Mouse (Mus musculus): ENCODE measurements around the gene Tdpoz5. TPM values are rescaled to one million over a fixed set of nuclear protein-coding genes. Genes with fewer than 3 reads are reported as not detected.

The Tdpoz5 gene
- polyA plus RNA-seq (2012; fragmentation: generic; extraction: Trizol), result not detected

GRCm38 (mm10) chr3:93961214-93961613 is at the start of gene Tdpoz5:
TSS of gene Tdpoz5 (minus strand) at chr3:93961314.

GRCm38 (mm10) chr3:93943443-93943842 is 17.7 kb downstream of the Tdpoz5 start, which contains the start of gene Gm9117:
TSS of gene Gm9117 (minus strand) at chr3:93943543.

Other genes starting within 250 kb of the Tdpoz5 start
- not detected for gene Gm5773, start 188.3 kb downstream of the Tdpoz5 start, polyA plus RNA-seq (2012; fragmentation: generic; extraction: Trizol)
- gene Tdpoz4, start 164.9 kb downstream of the Tdpoz5 start, polyA plus RNA-seq (2012; fragmentation: generic; extraction: Trizol), result not detected
- not detected for gene Tdpoz3, start 135.3 kb downstream of the Tdpoz5 start, polyA plus RNA-seq (2012; fragmentation: generic; extraction: Trizol)
- not detected for gene Gm9117, start 17.8 kb downstream of the Tdpoz5 start, polyA plus RNA-seq (2012; fragmentation: generic; extraction: Trizol)
- not detected for gene Gm9125, start 93.6 kb upstream of the Tdpoz5 start, polyA plus RNA-seq (2012; fragmentation: generic; extraction: Trizol)
- gene Gm10697, start 111.3 kb upstream of the Tdpoz5 start, polyA plus RNA-seq (2012; fragmentation: generic; extraction: Trizol), result not detected
- gene Gm10696, start 216.9 kb upstream of the Tdpoz5 start, polyA plus RNA-seq (2012; fragmentation: generic; extraction: Trizol), result not detected
- gene Gm5286, start 235.4 kb upstream of the Tdpoz5 start, polyA plus RNA-seq (2012; fragmentation: generic; extraction: Trizol), result not detected